Mouse (Mus musculus) MEL (cell line): Measurements from ENCODE around the gene Gmip. TPM values are rescaled to one million over a fixed set of nuclear protein-coding genes. Genes with fewer than 3 reads are reported as not detected.

ENCODE experiments used
- DNase-seq: peaks from one replicate; pipeline ENCODE4 v3.0.0; 2011; ENCODE audit warnings: low read depth, low spot score
- H3K27ac ChIP-seq: 2 replicates; pipeline ENCODE4 v1.5.1; 2012; ENCODE audit warnings: low read depth, mild to moderate bottlenecking, control low read depth, low read length, moderate library complexity; ENCODE audit not compliant: control insufficient read depth
- H3K27me3 ChIP-seq, 2 experiments: fragments of 150-350 bp in 1 of 2; sonication (generic) in 1 of 2; 2 replicates each; pipeline ENCODE4 v1.6.1; 2012; ENCODE audit warnings: low read length in 2 of 2, mild to moderate bottlenecking in 2 of 2, improper control_type of control experiment in 1 of 2, moderate library complexity in 1 of 2; ENCODE audit not compliant: insufficient read depth in 2 of 2, control insufficient read depth in 1 of 2
- H3K36me3 ChIP-seq, 2 experiments: 2 replicates each; pipeline ENCODE4 v1.6.1; 2012 to 2014; ENCODE audit warnings: low read length in 2 of 2, improper control_type of control experiment in 1 of 2, inconsistent platforms in 1 of 2, mild to moderate bottlenecking in 1 of 2; ENCODE audit not compliant: insufficient read depth in 2 of 2, control insufficient read depth in 1 of 2
- H3K4me1 ChIP-seq, 2 experiments: fragments of 150-350 bp in 1 of 2; sonication (generic) in 1 of 2; 2 replicates each; pipeline ENCODE4 v1.6.1; 2012; ENCODE audit warnings: low read length in 2 of 2, improper control_type of control experiment in 1 of 2, mild to moderate bottlenecking in 1 of 2; ENCODE audit not compliant: insufficient read depth in 2 of 2, control insufficient read depth in 1 of 2
- H3K4me3 ChIP-seq, 2 experiments: fragments of 150-350 bp in 1 of 2; sonication (generic) in 1 of 2; 2 replicates each; pipeline ENCODE4 v1.5.1; 2012; ENCODE audit warnings: low read depth in 2 of 2, low read length in 2 of 2, mild to moderate bottlenecking in 2 of 2, moderate library complexity in 2 of 2, control low read depth in 1 of 2, improper control_type of control experiment in 1 of 2; ENCODE audit not compliant: control insufficient read depth in 1 of 2, insufficient read depth in 1 of 2
- H3K79me2 ChIP-seq: 2 replicates; pipeline ENCODE4 v1.6.1; 2012; ENCODE audit warnings: mild to moderate bottlenecking, low read length, moderate library complexity; ENCODE audit not compliant: control insufficient read depth, poor library complexity, insufficient read depth
- H3K9ac ChIP-seq: 2 replicates; pipeline ENCODE4 v1.6.1; 2012; ENCODE audit warnings: low read depth, mild to moderate bottlenecking, control low read depth, low read length, moderate library complexity; ENCODE audit not compliant: control insufficient read depth, poor library complexity, severe bottlenecking
- H3K9me3 ChIP-seq: fragments of 150-350 bp; sonication (generic); replicated peaks from 2 replicates; pipeline ENCODE4 v1.6.1; 2012; ENCODE audit warnings: mild to moderate bottlenecking, low read length, improper control_type of control experiment, moderate library complexity; ENCODE audit not compliant: insufficient read depth
- BHLHE40 ChIP-seq: IDR thresholded peaks from 2 replicates; pipeline ENCODE4 v1.6.1; 2012; ENCODE audit warnings: low read depth, mild to moderate bottlenecking, inconsistent platforms, low read length, improper control_type of control experiment, borderline replicate concordance
- CHD1 ChIP-seq: IDR thresholded peaks from 2 replicates; pipeline ENCODE4 v1.6.1; 2012; ENCODE audit warnings: low read depth, mild to moderate bottlenecking, inconsistent platforms, low read length, improper control_type of control experiment
- CHD2 ChIP-seq: IDR thresholded peaks from 2 replicates; pipeline ENCODE4 v1.6.1; 2011; ENCODE audit warnings: low read length, improper control_type of control experiment
- EP300 ChIP-seq, 2 experiments: IDR thresholded peaks; 2 replicates each; pipeline ENCODE4 v1.6.1; 2011; ENCODE audit warnings: improper control_type of control experiment in 2 of 2, low read length in 2 of 2, low read depth in 1 of 2, mild to moderate bottlenecking in 1 of 2
- GABPA ChIP-seq: IDR thresholded peaks from 2 replicates; pipeline ENCODE4 v1.6.1; 2012; ENCODE audit warnings: low read depth, mild to moderate bottlenecking, inconsistent platforms, low read length, improper control_type of control experiment, moderate library complexity
- HCFC1 ChIP-seq: IDR thresholded peaks from 2 replicates; pipeline ENCODE4 v1.6.1; 2012; ENCODE audit warnings: low read depth, mild to moderate bottlenecking, inconsistent platforms, low read length, improper control_type of control experiment, moderate library complexity
- JUND ChIP-seq: IDR thresholded peaks from 2 replicates; pipeline ENCODE4 v1.6.1; 2011; ENCODE audit warnings: low read depth, mild to moderate bottlenecking, improper control_type of control experiment, low read length
- KAT2A ChIP-seq: conservative IDR thresholded peaks from 2 replicates; pipeline ENCODE4 v1.6.1; 2012; ENCODE audit warnings: low read depth, low read length, improper control_type of control experiment, inconsistent platforms
- MYC ChIP-seq: IDR thresholded peaks from 2 replicates; pipeline ENCODE4 v1.6.1; 2011; ENCODE audit warnings: low read depth, mild to moderate bottlenecking, low read length, improper control_type of control experiment, moderate library complexity
- NRF1 ChIP-seq: IDR thresholded peaks from 2 replicates; pipeline ENCODE4 v1.6.1; 2014; ENCODE audit warnings: low read depth, mild to moderate bottlenecking, inconsistent platforms, low read length, improper control_type of control experiment, moderate library complexity; ENCODE audit not compliant: poor library complexity, insufficient read depth, severe bottlenecking
- POLR2A ChIP-seq, 2 experiments: IDR thresholded peaks; 2 replicates each; pipeline ENCODE4 v1.6.1; 2011 to 2012; ENCODE audit warnings: low read length in 2 of 2, mild to moderate bottlenecking in 2 of 2, control low read depth in 1 of 2, improper control_type of control experiment in 1 of 2, low read depth in 1 of 2, moderate library complexity in 1 of 2; ENCODE audit not compliant: control insufficient read depth in 1 of 2, insufficient read depth in 1 of 2, poor library complexity in 1 of 2
- POLR2AphosphoS2 ChIP-seq: IDR thresholded peaks from 2 replicates; pipeline ENCODE4 v1.6.1; 2011; ENCODE audit warnings: low read length, improper control_type of control experiment
- RAD21 ChIP-seq: IDR thresholded peaks from 2 replicates; pipeline ENCODE4 v1.6.1; 2011; ENCODE audit warnings: mild to moderate bottlenecking, low read depth, low read length, improper control_type of control experiment
- RCOR1 ChIP-seq: IDR thresholded peaks from 2 replicates; pipeline ENCODE4 v1.6.1; 2012; ENCODE audit warnings: low read depth, mild to moderate bottlenecking, inconsistent platforms, low read length, improper control_type of control experiment
- SIN3A ChIP-seq: IDR thresholded peaks from 2 replicates; pipeline ENCODE4 v1.6.1; 2012; ENCODE audit warnings: low read length, improper control_type of control experiment, inconsistent platforms
- SMC3 ChIP-seq: IDR thresholded peaks from 2 replicates; pipeline ENCODE4 v1.6.1; 2011; ENCODE audit warnings: low read depth, low read length, improper control_type of control experiment
- TBP ChIP-seq: IDR thresholded peaks from 2 replicates; pipeline ENCODE4 v1.8.0; 2011; ENCODE audit warnings: low read depth, low read length, improper control_type of control experiment
- TCF12 ChIP-seq: IDR thresholded peaks from 2 replicates; pipeline ENCODE4 v1.6.1; 2014; ENCODE audit warnings: low read depth, mild to moderate bottlenecking, inconsistent platforms, low read length, improper control_type of control experiment, moderate library complexity
- UBTF ChIP-seq: IDR thresholded peaks from 2 replicates; pipeline ENCODE4 v1.6.1; 2012; ENCODE audit warnings: low read depth, mild to moderate bottlenecking, inconsistent platforms, low read length, improper control_type of control experiment, moderate library complexity, borderline replicate concordance; ENCODE audit not compliant: insufficient read depth
- ZNF384 ChIP-seq: IDR thresholded peaks from 2 replicates; pipeline ENCODE4 v1.6.1; 2012; ENCODE audit warnings: low read depth, mild to moderate bottlenecking, inconsistent platforms, low read length, improper control_type of control experiment
- polyA plus RNA-seq, 2 experiments: library from polyadenylated mRNA; stranded (reverse) in 1 of 2; unstranded in 1 of 2; fragments of >175 nt in 1 of 2; fragments of >200 nt in 1 of 2; gene quantifications; 2 replicates each; pipeline versions ENCODE4 v1.2.1 to v1.2.4; 2012; ENCODE audit warnings: low replicate concordance in 2 of 2, low read depth in 1 of 2; ENCODE audit not compliant: insufficient read length in 2 of 2, insufficient read depth in 1 of 2, missing spikeins in 1 of 2
- total RNA-seq: library from RNA; depleted of rRNA; stranded (reverse); fragments of 300-350 nt; gene quantifications from 2 replicates; pipeline ENCODE4 v1.2.3, GENCODE M21; 2012

Gmip gene
- total and polyA plus RNA-seq, 3 experiments: 21.8 to 52.4 TPM; not detected in 1

DNA sequence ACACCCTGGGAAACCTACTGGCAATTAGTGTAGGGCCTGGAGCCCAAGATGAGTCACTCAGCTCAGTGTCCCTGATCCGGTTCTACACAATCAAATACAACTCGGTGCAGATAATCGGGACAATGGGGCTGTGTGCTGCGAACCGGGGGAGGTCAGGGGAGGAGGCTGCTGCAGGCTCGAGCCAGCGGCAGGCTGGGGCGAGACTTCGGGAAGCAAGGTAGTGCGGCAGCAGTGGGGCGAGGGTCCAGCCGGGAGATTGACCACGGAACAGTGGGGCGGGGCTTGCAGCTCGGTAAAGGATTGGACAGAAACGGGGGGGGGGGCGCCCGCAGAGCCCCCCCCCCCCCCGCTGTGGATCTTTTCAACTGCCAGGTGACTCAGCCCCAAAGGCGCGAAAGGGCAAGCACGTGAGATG, 13.5 kb downstream of the Gmip start:
- no peaks in the 10 kb centered on the region for H3K9me3 ChIP-seq
- peak overlapping the region; percentile 55 for H3K9ac ChIP-seq
- H3K79me2 ChIP-seq: no peaks in the 10 kb centered on the region; the same call in 1 of the 2 replicates
- TF ChIP-seq KAT2A: no peak
- no peak for TF ChIP-seq MYC
- TF ChIP-seq BHLHE40: 0 out of 2 replicates have a peak, but pooled peaks have one; percentile 9
- TF ChIP-seq RAD21: no peak
- TF ChIP-seq POLR2AphosphoS2: no peak
- TF ChIP-seq GABPA: no peak
- no peak for TF ChIP-seq RCOR1
- no peak for TF ChIP-seq CHD2
- no peak for TF ChIP-seq SMC3
- TF ChIP-seq POLR2A (IDR thresholded peaks at IDR 0.05; ENCODE audit: control insufficient read depth in 1 of 2, insufficient read depth in 1 of 2, low read depth in 1 of 2, low read length in 2 of 2, poor library complexity in 1 of 2): 0 out of 4 replicates have a peak, but pooled peaks of 1 of the 2 experiments have one; percentile 21
- H3K27me3 ChIP-seq: no peaks in the 10 kb centered on the region
- 0 out of 4 replicates have a peak, but pooled peaks cover 0 to 2% of the 10 kb centered on the region in 2 experiments for H3K4me1 ChIP-seq
- peak overlapping the region; percentile 26 to 30; a peak in 3 of 4 replicates for H3K4me3 ChIP-seq
- peak; percentile 43 for DNase-seq
- H3K36me3 ChIP-seq: no peaks in the 10 kb centered on the region; a peak in 1 of 4 replicates
- H3K27ac ChIP-seq: peak overlapping the region; percentile 16; the same call in 1 of the 2 replicates

DNA sequence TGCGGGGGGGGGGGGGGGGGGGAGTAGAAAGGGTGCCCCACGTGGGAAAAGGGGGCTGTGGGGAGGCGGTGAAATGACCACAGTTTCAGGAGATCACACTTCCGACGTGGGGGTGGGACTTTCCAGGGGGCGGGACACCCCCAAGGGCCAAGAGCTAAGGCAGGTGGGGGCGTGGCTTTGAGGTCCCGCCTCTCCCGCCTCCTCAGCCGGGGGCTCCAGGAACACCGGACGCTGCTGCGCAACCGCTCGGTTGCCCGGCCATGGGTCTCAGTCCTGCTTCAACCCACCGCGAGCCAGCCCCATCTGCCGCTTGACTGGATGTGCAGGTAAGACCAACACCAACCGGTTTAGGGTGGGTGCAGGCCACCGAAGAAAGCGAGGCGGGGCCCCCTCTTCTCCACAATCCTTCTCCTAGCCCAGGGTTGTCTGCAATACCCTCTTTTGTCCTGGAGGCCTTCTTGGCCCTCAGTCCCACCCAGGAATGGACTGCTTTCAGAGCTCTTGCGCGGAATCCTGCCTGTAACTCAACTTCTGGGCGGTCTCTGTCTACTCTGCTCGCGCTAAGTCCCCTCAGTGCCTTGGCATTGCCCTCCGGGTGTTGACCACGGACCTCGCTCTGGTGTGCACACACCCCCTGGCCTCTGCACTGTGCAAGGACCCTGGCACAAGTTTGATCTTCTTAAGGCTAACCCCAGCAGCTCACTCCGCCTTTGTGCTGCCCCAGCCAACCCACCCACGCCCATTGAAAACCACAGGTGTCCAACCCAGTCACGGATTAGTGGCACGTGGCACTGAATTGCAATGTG, 14.1 kb downstream of the Gmip start, which contains the start of gene Lpar2:
TSS of gene Lpar2 (plus strand) at position 44 of the 806 bp plus-strand sequence.
- TF ChIP-seq HCFC1: no peak
- TF ChIP-seq CHD1: no peak
- no peak for TF ChIP-seq JUND
- TF ChIP-seq MYC: no peak
- TF ChIP-seq TBP: no peak
- TF ChIP-seq POLR2A (IDR thresholded peaks at IDR 0.05; ENCODE audit: control insufficient read depth in 1 of 2, insufficient read depth in 1 of 2, low read depth in 1 of 2, low read length in 2 of 2, poor library complexity in 1 of 2): no peak
- TF ChIP-seq UBTF: no peak
- no peak for TF ChIP-seq NRF1
- TF ChIP-seq TCF12: no peak
- no peak for TF ChIP-seq SMC3
- TF ChIP-seq SIN3A: no peak
- TF ChIP-seq CHD2: no peak
- no peak for TF ChIP-seq ZNF384
- no peak for TF ChIP-seq EP300 (IDR thresholded peaks at IDR 0.05; ENCODE audit: low read depth in 1 of 2, low read length in 2 of 2)
- Histone ChIP-seq H3K4me3 (peak within 1 kb of the TSS; percentile 45 to 60), H3K4me1 (0 out of 4 replicates have a peak, but pooled peaks cover 0 to 2% of the 10 kb centered on the region in 2 experiments), H3K27ac (peak within 1 kb of the TSS; percentile 16; the same call in 1 of the 2 replicates), H3K9ac (peak within 1 kb of the TSS; percentile 55), H3K79me2 (no peaks in the 10 kb centered on the region; the same call in 1 of the 2 replicates), H3K9me3 (no peaks in the 10 kb centered on the region), H3K36me3 (no peaks in the 10 kb centered on the region; a peak in 1 of 4 replicates), H3K27me3 (no peaks in the 10 kb centered on the region)
- DNase-seq: peak; percentile 49
